Comparison of ENCODE assay signal across 25 mouse cellular contexts in the genomic region with DNA sequence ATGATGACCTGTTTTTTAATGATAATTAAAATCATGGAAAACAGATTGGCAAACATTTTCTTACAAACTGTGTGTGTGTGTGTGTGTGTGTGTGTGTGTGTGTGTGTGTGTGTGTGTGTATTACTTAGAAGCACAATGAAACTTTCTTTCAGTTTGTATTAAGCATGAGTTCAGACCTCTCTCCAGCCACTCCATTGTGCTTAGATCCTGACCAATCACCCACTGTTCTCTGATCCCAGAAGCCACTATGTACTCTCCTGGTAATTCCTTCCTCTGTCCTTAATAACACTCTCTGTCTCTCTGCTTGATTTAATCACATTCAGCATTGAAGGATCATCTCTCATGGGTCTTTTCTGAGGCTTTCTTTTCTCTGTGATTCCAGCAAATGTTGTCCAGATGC.
DNase-seq lines count a peak whose midpoint lies in the region; ATAC-seq and TF ChIP-seq lines count a peak whose summit lies in the region.
"Had no signal": no experiment of that assay in that cellular context is flagged by ENCODE, and none has a peak within 500 bp of the region (broad histone marks: within the 10 kb centered on the region; RNA-seq: fewer than 3 reads in every experiment).

No protein-coding gene starts in this region.

- no peak overlapping the region for H3K9ac ChIP-seq in forebrain, embryonic 13.5 days
- no peak overlapping the region for H3K9ac ChIP-seq in forebrain, embryonic 14.5 days (ENCODE audit: low read length)
- H3K9ac ChIP-seq: forebrain, embryonic 15.5 days; heart, embryonic 13.5 days; hindbrain, embryonic 14.5 days had no signal

- peak; percentile 30; the same call in 1 of the 2 replicates for ATAC-seq in forebrain, embryonic 13.5 days
- ATAC-seq in forebrain, embryonic 14.5 days = no peak
- ATAC-seq: forebrain, embryonic 15.5 days; intestine, postnatal 0 days had no signal

- no peaks in the 10 kb centered on the region for H3K27me3 ChIP-seq in forebrain, embryonic 13.5 days
- H3K27me3 ChIP-seq in forebrain, embryonic 14.5 days (replicated peaks; ENCODE audit: control insufficient read depth, insufficient read depth, low read length) = no peaks in the 10 kb centered on the region
- H3K27me3 ChIP-seq: CH12.LX; forebrain, embryonic 15.5 days; heart, embryonic 13.5 days had no signal

- H3K4me1 ChIP-seq in forebrain, embryonic 13.5 days = no peaks in the 10 kb centered on the region
- H3K4me1 ChIP-seq in forebrain, embryonic 14.5 days (ENCODE audit: control insufficient read depth, insufficient read depth, low read length) = no peaks in the 10 kb centered on the region
- H3K4me1 ChIP-seq: forebrain, embryonic 15.5 days; heart, embryonic 10.5 days; heart, embryonic 13.5 days had no signal

- H3K4me3 ChIP-seq in forebrain, embryonic 13.5 days = no peak overlapping the region
- no peak overlapping the region for H3K4me3 ChIP-seq in forebrain, embryonic 14.5 days (ENCODE audit: low read depth, low read length)
- H3K4me3 ChIP-seq in layer of hippocampus, adult 2 months = no peak overlapping the region
- H3K4me3 ChIP-seq: forebrain, embryonic 10.5 days; forebrain, embryonic 15.5 days; heart, adult 2 months; heart, embryonic 10.5 days; heart, embryonic 13.5 days had no signal

- TF ChIP-seq CTCF in layer of hippocampus, adult 2 months (conservative IDR thresholded peaks at IDR 0.05) = no peak

- no peaks in the 10 kb centered on the region for H3K9me3 ChIP-seq in forebrain, embryonic 13.5 days (replicated peaks)
- H3K9me3 ChIP-seq in forebrain, embryonic 14.5 days (replicated peaks; ENCODE audit: control insufficient read depth, low read length) = no peaks in the 10 kb centered on the region
- H3K9me3 ChIP-seq: forebrain, embryonic 10.5 days; forebrain, embryonic 15.5 days; G1E; heart, embryonic 10.5 days; heart, embryonic 13.5 days had no signal

- no peak overlapping the region for H3K4me2 ChIP-seq in forebrain, embryonic 13.5 days
- H3K4me2 ChIP-seq in forebrain, embryonic 14.5 days (ENCODE audit: low read length) = no peak overlapping the region
- H3K4me2 ChIP-seq: forebrain, embryonic 15.5 days; heart, embryonic 13.5 days; hindbrain, embryonic 14.5 days had no signal

- DNase-seq in forebrain, embryonic 14.5 days (ENCODE audit: low spot score) = no peak
- no peak for DNase-seq in layer of hippocampus, adult 2 months (ENCODE audit: low spot score in 2 of 2)
- no peak for DNase-seq in layer of hippocampus, postnatal 25 days (ENCODE audit: extremely low spot score in 1 of 2, low spot score in 1 of 2)
- DNase-seq in retina, postnatal 1 day = peak; percentile 27
- DNase-seq in retina, embryonic 14.5 days (ENCODE audit: low spot score) = no peak
- DNase-seq: adrenal gland, adult 2 months; adrenal gland, postnatal 14 days; B cell, adult 2 months; cerebellum, adult 11 months; cerebellum, adult 2 months; cerebellum, adult 9-11 months; cerebellum, postnatal 25 days; gastrocnemius, postnatal 36 days; heart, adult 2 months; heart, postnatal 14 days; heart, postnatal 4 days had no signal

- H3K36me3 ChIP-seq in forebrain, embryonic 13.5 days (ENCODE audit: poor library complexity, severe bottlenecking) = no peaks in the 10 kb centered on the region
- no peaks in the 10 kb centered on the region for H3K36me3 ChIP-seq in forebrain, embryonic 14.5 days (ENCODE audit: control insufficient read depth, insufficient read depth, low read length)
- H3K36me3 ChIP-seq: forebrain, embryonic 10.5 days; forebrain, embryonic 15.5 days; G1E; heart, embryonic 10.5 days; heart, embryonic 13.5 days had no signal

- no peak overlapping the region for H3K27ac ChIP-seq in forebrain, embryonic 13.5 days
- H3K27ac ChIP-seq in forebrain, embryonic 14.5 days (ENCODE audit: low read depth, low read length) = no peak overlapping the region
- peak overlapping the region; percentile 14; the same call in 1 of the 2 replicates for H3K27ac ChIP-seq in layer of hippocampus, adult 2 months
- H3K27ac ChIP-seq: forebrain, embryonic 10.5 days; forebrain, embryonic 15.5 days; heart, adult 2 months; heart, embryonic 10.5 days; heart, embryonic 13.5 days; hindbrain, embryonic 14.5 days had no signal
